Mouse (Mus musculus) ES-E14 (cell line): ENCODE data around the gene Plagl2. TPM values are rescaled to one million over a fixed set of nuclear protein-coding genes. Genes with fewer than 3 reads are reported as not detected.

Source experiments
- DNase-seq: peaks from one replicate; pipeline ENCODE4 v3.0.0-alpha.2; 2013; ENCODE audit warnings: low read depth, low spot score
- H3K27ac ChIP-seq: 2 replicates; pipeline ENCODE4 v1.5.1; 2012; ENCODE audit warnings: low read depth, mild to moderate bottlenecking, low read length, moderate library complexity, mixed read lengths; ENCODE audit not compliant: poor library complexity, insufficient read depth, severe bottlenecking
- H3K36me3 ChIP-seq: 2 replicates; pipeline ENCODE4 v1.6.1; 2012; ENCODE audit warnings: mild to moderate bottlenecking, low read length, moderate library complexity, mixed read lengths; ENCODE audit not compliant: control insufficient read depth, poor library complexity, insufficient read depth, severe bottlenecking
- H3K4me1 ChIP-seq, 2 experiments: fragments of 150-350 bp in 1 of 2; sonication (generic) in 1 of 2; 2 replicates each; pipeline ENCODE4 v1.6.1; 2012; ENCODE audit warnings: low read length in 2 of 2, mild to moderate bottlenecking in 1 of 2, mixed read lengths in 1 of 2; ENCODE audit not compliant: control insufficient read depth in 2 of 2, insufficient read depth in 2 of 2, poor library complexity in 1 of 2
- H3K4me3 ChIP-seq, 2 experiments: fragments of 150-350 bp in 1 of 2; sonication (generic) in 1 of 2; 2 replicates each; pipeline ENCODE4 v1.5.1; 2012; ENCODE audit warnings: low read length in 2 of 2, low read depth in 1 of 2, mild to moderate bottlenecking in 1 of 2, mixed read lengths in 1 of 2; ENCODE audit not compliant: insufficient read depth in 1 of 2, poor library complexity in 1 of 2, severe bottlenecking in 1 of 2
- H3K9ac ChIP-seq: 2 replicates; pipeline ENCODE4 v1.6.1; 2012; ENCODE audit warnings: low read depth, mild to moderate bottlenecking, low read length, mixed read lengths; ENCODE audit not compliant: poor library complexity, insufficient read depth, severe bottlenecking
- H3K9me3 ChIP-seq: fragments of 150-350 bp; sonication (generic); 2 replicates; pipeline ENCODE4 v1.6.1; 2012; ENCODE audit warnings: low read depth, mild to moderate bottlenecking, low read length; ENCODE audit not compliant: control insufficient read depth, insufficient read depth
- CHD2 ChIP-seq: IDR thresholded peaks from 2 replicates; pipeline ENCODE4 v1.6.1; 2014; ENCODE audit warnings: mild to moderate bottlenecking, low read depth, low read length, inconsistent platforms
- HCFC1 ChIP-seq: IDR thresholded peaks from 2 replicates; pipeline ENCODE4 v1.6.1; 2012; ENCODE audit warnings: low read length, inconsistent platforms, borderline replicate concordance; ENCODE audit not compliant: insufficient read depth
- MAFK ChIP-seq: IDR thresholded peaks from 2 replicates; pipeline ENCODE4 v1.6.1; 2014; ENCODE audit warnings: mild to moderate bottlenecking, low read depth, low read length, inconsistent platforms; ENCODE audit not compliant: insufficient read depth
- ZC3H11A ChIP-seq: IDR thresholded peaks from 2 replicates; pipeline ENCODE4 v1.6.1; 2012; ENCODE audit warnings: low read depth, mild to moderate bottlenecking, inconsistent platforms, low read length, borderline replicate concordance
- ZNF384 ChIP-seq: IDR thresholded peaks from 2 replicates; pipeline ENCODE4 v1.6.1; 2012; ENCODE audit warnings: low read depth, low read length, inconsistent platforms
- in situ Hi-C, 2 experiments: fragments of 600-800 bp; cut with MboI; formaldehyde crosslinking; loops; one replicate each; pipeline ENCODE4 v1.15.1; 2025; ENCODE audit warnings: low sequenced_read_pairs in 2 of 2, inconsistent platforms in 1 of 2; ENCODE audit not compliant: unreplicated experiment in 2 of 2
- total RNA-seq: library from RNA; depleted of rRNA; stranded (reverse); fragments of 300-350 nt; gene quantifications from 2 replicates; pipeline ENCODE4 v1.2.3, GENCODE M21; 2012

Plagl2 gene
- total RNA-seq, 1 experiment = 3.9 TPM

- H3K4me1 ChIP-seq = no peaks in the 10 kb centered on the region; a peak in 1 of 4 replicates
- no peak overlapping the region for H3K4me3 ChIP-seq
- H3K9ac ChIP-seq = no peak overlapping the region
- in situ Hi-C loops = no loop called here
- no peak overlapping the region for H3K27ac ChIP-seq
- TF ChIP-seq MAFK = no peak
- TF ChIP-seq CHD2 = no peak
- TF ChIP-seq HCFC1 = no peak
- no peak for TF ChIP-seq ZC3H11A
- TF ChIP-seq ZNF384 = no peak
- H3K36me3 ChIP-seq = peaks cover 2% of the 10 kb centered on the region; the same call in 1 of the 2 replicates
- no peak for DNase-seq
- H3K9me3 ChIP-seq = no peaks in the 10 kb centered on the region
Observed at GRCm38 (mm10) chr2:153222130-153222529, 19.1 kb downstream of the Plagl2 start.

DNA sequence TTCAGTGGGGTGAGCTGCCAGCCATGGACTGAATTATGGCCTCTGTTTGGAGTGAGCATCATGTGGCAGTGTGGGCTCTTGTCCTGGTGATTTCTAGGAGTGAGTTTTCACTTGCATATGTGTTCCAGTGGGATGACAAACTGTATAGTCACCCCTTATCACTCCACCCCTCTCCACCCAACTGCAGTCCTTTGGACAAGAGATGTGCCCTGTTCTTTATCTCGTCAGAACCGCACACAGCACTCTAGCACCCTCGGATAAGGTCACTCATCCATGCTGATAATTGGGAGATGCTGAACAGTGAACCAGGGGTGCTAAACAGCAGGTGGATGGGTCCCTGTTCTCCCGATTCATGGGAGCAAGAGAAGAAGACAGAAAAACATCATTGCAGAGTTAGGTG is 19.6 kb downstream of the Plagl2 start:
- DNase-seq = no peak
- H3K4me3 ChIP-seq = no peak overlapping the region
- no peak overlapping the region for H3K27ac ChIP-seq
- H3K4me1 ChIP-seq = no peaks in the 10 kb centered on the region; a peak in 1 of 4 replicates
- no peaks in the 10 kb centered on the region for H3K9me3 ChIP-seq
- H3K36me3 ChIP-seq = peaks cover 2% of the 10 kb centered on the region; the same call in 1 of the 2 replicates
- TF ChIP-seq CHD2 (no peak), ZNF384 (no peak), ZC3H11A (no peak), HCFC1 (no peak), MAFK (no peak)
- in situ Hi-C loops = no loop called here
- no peak overlapping the region for H3K9ac ChIP-seq

DNA sequence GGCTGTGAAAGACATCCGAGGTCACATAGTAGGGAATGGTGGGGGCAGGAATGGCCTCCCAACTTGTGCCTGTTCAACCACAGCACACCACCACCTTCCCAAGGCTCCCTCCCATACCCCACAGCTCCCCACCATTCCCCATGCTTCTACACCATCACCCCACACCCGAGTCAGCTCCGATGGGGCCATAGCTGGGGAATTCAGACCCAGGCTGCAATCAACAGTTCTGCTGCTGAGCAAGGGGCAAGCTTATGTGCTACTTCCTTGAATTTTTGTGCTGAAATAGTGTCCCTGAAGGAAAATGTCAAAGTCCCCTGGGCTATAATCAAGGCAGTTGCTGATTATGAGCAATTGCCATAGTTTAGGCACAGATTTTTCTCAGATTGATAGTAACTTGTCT is 22.7 kb downstream of the Plagl2 start:
- Histone ChIP-seq H3K4me1 (0 out of 4 replicates have a peak, but pooled peaks cover 0 to 2% of the 10 kb centered on the region in 2 experiments), H3K27ac (no peak overlapping the region), H3K9ac (no peak overlapping the region), H3K36me3 (peaks cover under 1% of the 10 kb centered on the region; the same call in 1 of the 2 replicates), H3K4me3 (no peak overlapping the region), H3K9me3 (no peaks in the 10 kb centered on the region)
- DNase-seq = no peak
- in situ Hi-C loops = no loop called here
- no peak for TF ChIP-seq HCFC1
- no peak for TF ChIP-seq ZNF384
- TF ChIP-seq MAFK = no peak
- no peak for TF ChIP-seq ZC3H11A
- no peak for TF ChIP-seq CHD2

GRCm38 (mm10) chr2:153217826-153218340 is 23.3 kb downstream of the Plagl2 start:
- 0 out of 4 replicates have a peak, but pooled peaks cover 0 to 2% of the 10 kb centered on the region in 2 experiments for H3K4me1 ChIP-seq
- DNase-seq = no peak
- H3K4me3 ChIP-seq = no peak overlapping the region
- no peaks in the 10 kb centered on the region for H3K36me3 ChIP-seq
- in situ Hi-C loops = no loop called here
- TF ChIP-seq HCFC1 = no peak
- no peak for TF ChIP-seq CHD2
- no peak for TF ChIP-seq ZC3H11A
- TF ChIP-seq MAFK = no peak
- no peak for TF ChIP-seq ZNF384
- no peak overlapping the region; the same call in 1 of the 2 replicates for H3K27ac ChIP-seq
- no peaks in the 10 kb centered on the region for H3K9me3 ChIP-seq
- no peak overlapping the region for H3K9ac ChIP-seq

DNA sequence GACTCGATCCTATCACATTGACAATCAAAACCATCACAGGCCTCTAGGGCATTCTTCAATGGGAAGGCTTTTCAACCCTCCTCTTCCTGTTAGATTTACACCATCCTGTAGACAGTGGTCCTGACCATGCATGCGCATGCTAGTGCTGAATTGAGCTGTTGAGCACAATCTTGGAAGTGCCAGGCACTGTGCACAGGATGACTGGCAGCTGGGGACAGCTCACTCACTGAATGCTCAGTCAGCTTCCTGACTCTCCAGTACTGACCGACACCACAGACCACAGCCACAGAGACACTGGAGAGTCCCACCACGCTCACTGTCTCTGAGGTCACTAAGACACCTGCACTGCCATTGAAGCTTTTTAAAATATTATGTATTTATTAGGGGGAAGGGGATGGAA is 25.8 kb downstream of the Plagl2 start:
- TF ChIP-seq ZC3H11A (no peak), MAFK (no peak), CHD2 (no peak), HCFC1 (no peak), ZNF384 (no peak)
- Histone ChIP-seq H3K27ac (no peak overlapping the region), H3K4me3 (no peak overlapping the region), H3K9me3 (no peaks in the 10 kb centered on the region), H3K4me1 (0 out of 4 replicates have a peak, but pooled peaks cover 0 to 2% of the 10 kb centered on the region in 2 experiments), H3K9ac (no peak overlapping the region), H3K36me3 (no peaks in the 10 kb centered on the region)
- in situ Hi-C loops = no loop called here
- no peak for DNase-seq
